Mouse (Mus musculus) small intestine, adult 2 months (tissue): ENCODE results near the gene Bfsp2.

Experiments used
- CTCF ChIP-seq: fragments of 200-500 bp; IDR thresholded peaks from 2 replicates; pipeline ENCODE4 v1.5.1; 2012; ENCODE audit warnings: low read depth, mild to moderate bottlenecking, control low read depth, inconsistent platforms, low read length, moderate library complexity, mixed read lengths; ENCODE audit not compliant: insufficient replicate concordance, insufficient read length; ENCODE audit errors: extremely low read depth
- POLR2A ChIP-seq: fragments of 200-500 bp; IDR thresholded peaks from 2 replicates; pipeline ENCODE4 v1.6.1; 2012; ENCODE audit warnings: low read depth, mild to moderate bottlenecking, control low read depth, inconsistent platforms, low read length, moderate library complexity

DNA sequence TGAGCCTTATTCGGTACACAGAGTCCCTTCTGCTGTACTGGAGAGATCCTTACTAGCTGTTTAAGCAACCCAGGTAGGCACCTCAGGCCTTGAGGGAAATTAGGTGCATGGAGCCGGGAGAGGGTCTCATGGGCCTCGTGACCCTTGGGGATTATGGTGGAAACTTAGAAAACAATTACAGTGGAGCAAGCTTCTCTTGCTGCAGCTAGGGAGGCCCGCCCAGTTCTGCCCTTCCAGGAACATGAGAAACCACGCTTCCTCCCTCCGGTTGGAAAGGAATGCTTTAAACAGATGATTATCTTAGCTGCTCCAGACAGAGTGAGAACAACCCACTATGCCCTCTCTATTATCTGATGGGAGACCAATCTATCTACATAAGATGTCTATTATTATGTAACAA is 97.2 kb downstream of the Bfsp2 start:
- TF ChIP-seq POLR2A = no peak
- TF ChIP-seq CTCF = no peak
